Mouse (Mus musculus): ENCODE data around the gene Akap1. TPM values are rescaled to one million over a fixed set of nuclear protein-coding genes. Genes with fewer than 3 reads are reported as not detected.
A peak's percentile ranks its signal among the peaks of the same experiment; 100 is the strongest.

The Akap1 gene
- polyA plus RNA-seq, 1 experiment: 48.2 TPM

GRCm38 (mm10) chr11:88820742-88821576, 43.4 kb downstream of the Akap1 start:
- peaks cover 4% of the 10 kb centered on the region for H3K4me1 ChIP-seq (ENCODE audit: control insufficient read depth, insufficient read depth, low read length)
- TF ChIP-seq POLR2A (IDR thresholded peaks at IDR 0.05; ENCODE audit: insufficient read depth, low read length) (no peak), EP300 (IDR thresholded peaks at IDR 0.05; ENCODE audit: insufficient read depth, low read depth, low read length) (no peak), CTCF (IDR thresholded peaks at IDR 0.05; ENCODE audit: low read depth, low read length) (peak; percentile 9)
- H3K27ac ChIP-seq (ENCODE audit: insufficient read depth, low read length): no peak overlapping the region
- H3K4me3 ChIP-seq (ENCODE audit: low read depth, low read length): peak overlapping the region; percentile 20
- no peaks in the 10 kb centered on the region for H3K27me3 ChIP-seq (ENCODE audit: control insufficient read depth, insufficient read depth, low read length, poor library complexity, severe bottlenecking)
- H3K36me3 ChIP-seq (ENCODE audit: control insufficient read depth, insufficient read depth, low read length, poor library complexity, severe bottlenecking): no peaks in the 10 kb centered on the region
- no peaks in the 10 kb centered on the region for H3K9me3 ChIP-seq (replicated peaks; ENCODE audit: control insufficient read depth, insufficient read depth, low read length, poor library complexity, severe bottlenecking)
- 0 out of 2 replicates have a peak overlapping the region, but pooled peaks have one; percentile 8 for H3K9ac ChIP-seq (ENCODE audit: low read depth, poor library complexity, severe bottlenecking)

- Histone ChIP-seq H3K4me1 (ENCODE audit: control insufficient read depth, insufficient read depth, low read length) (peaks cover 4% of the 10 kb centered on the region), H3K36me3 (ENCODE audit: control insufficient read depth, insufficient read depth, low read length, poor library complexity, severe bottlenecking) (no peaks in the 10 kb centered on the region), H3K27ac (ENCODE audit: insufficient read depth, low read length) (peak overlapping the region; percentile 8; the same call in 1 of the 2 replicates), H3K27me3 (ENCODE audit: control insufficient read depth, insufficient read depth, low read length, poor library complexity, severe bottlenecking) (no peaks in the 10 kb centered on the region), H3K9ac (ENCODE audit: low read depth, poor library complexity, severe bottlenecking) (no peak overlapping the region), H3K4me3 (ENCODE audit: low read depth, low read length) (no peak overlapping the region), H3K9me3 (replicated peaks; ENCODE audit: control insufficient read depth, insufficient read depth, low read length, poor library complexity, severe bottlenecking) (no peaks in the 10 kb centered on the region)
- no peak for TF ChIP-seq POLR2A (IDR thresholded peaks at IDR 0.05; ENCODE audit: insufficient read depth, low read length)
- 0 out of 2 replicates have a peak, but pooled peaks have one; percentile 11 for TF ChIP-seq EP300 (IDR thresholded peaks at IDR 0.05; ENCODE audit: insufficient read depth, low read depth, low read length)
These were observed 44.1 kb downstream of the Akap1 start for GRCm38 (mm10) chr11:88820253-88820652.

- Histone ChIP-seq H3K4me1 (ENCODE audit: control insufficient read depth, insufficient read depth, low read length) (peaks cover 4% of the 10 kb centered on the region), H3K4me3 (ENCODE audit: low read depth, low read length) (no peak overlapping the region), H3K9me3 (replicated peaks; ENCODE audit: control insufficient read depth, insufficient read depth, low read length, poor library complexity, severe bottlenecking) (no peaks in the 10 kb centered on the region), H3K27me3 (ENCODE audit: control insufficient read depth, insufficient read depth, low read length, poor library complexity, severe bottlenecking) (no peaks in the 10 kb centered on the region), H3K27ac (ENCODE audit: insufficient read depth, low read length) (no peak overlapping the region), H3K36me3 (ENCODE audit: control insufficient read depth, insufficient read depth, low read length, poor library complexity, severe bottlenecking) (no peaks in the 10 kb centered on the region), H3K9ac (ENCODE audit: low read depth, poor library complexity, severe bottlenecking) (no peak overlapping the region)
- TF ChIP-seq POLR2A (IDR thresholded peaks at IDR 0.05; ENCODE audit: insufficient read depth, low read length) (no peak), EP300 (IDR thresholded peaks at IDR 0.05; ENCODE audit: insufficient read depth, low read depth, low read length) (no peak), CTCF (IDR thresholded peaks at IDR 0.05; ENCODE audit: low read depth, low read length) (no peak)
These were observed 47.3 kb downstream of the Akap1 start for GRCm38 (mm10) chr11:88817061-88817460.

- H3K9ac ChIP-seq (ENCODE audit: low read depth, poor library complexity, severe bottlenecking): no peak overlapping the region
- no peaks in the 10 kb centered on the region; the same call in 1 of the 2 replicates for H3K9me3 ChIP-seq (replicated peaks; ENCODE audit: control insufficient read depth, insufficient read depth, low read length, poor library complexity, severe bottlenecking)
- H3K4me3 ChIP-seq (ENCODE audit: low read depth, low read length): no peak overlapping the region
- H3K27ac ChIP-seq (ENCODE audit: insufficient read depth, low read length): no peak overlapping the region
- no peaks in the 10 kb centered on the region for H3K4me1 ChIP-seq (ENCODE audit: control insufficient read depth, insufficient read depth, low read length)
- no peak for TF ChIP-seq POLR2A (IDR thresholded peaks at IDR 0.05; ENCODE audit: insufficient read depth, low read length)
- TF ChIP-seq EP300 (IDR thresholded peaks at IDR 0.05; ENCODE audit: insufficient read depth, low read depth, low read length): no peak
- TF ChIP-seq CTCF (IDR thresholded peaks at IDR 0.05; ENCODE audit: low read depth, low read length): no peak
- H3K36me3 ChIP-seq (ENCODE audit: control insufficient read depth, insufficient read depth, low read length, poor library complexity, severe bottlenecking): no peaks in the 10 kb centered on the region
- H3K27me3 ChIP-seq (ENCODE audit: control insufficient read depth, insufficient read depth, low read length, poor library complexity, severe bottlenecking): no peaks in the 10 kb centered on the region
These were observed 61.0 kb downstream of the Akap1 start for GRCm38 (mm10) chr11:88803231-88804010.

- TF ChIP-seq CTCF (IDR thresholded peaks at IDR 0.05; ENCODE audit: low read depth, low read length) (no peak), POLR2A (IDR thresholded peaks at IDR 0.05; ENCODE audit: insufficient read depth, low read length) (no peak), EP300 (IDR thresholded peaks at IDR 0.05; ENCODE audit: insufficient read depth, low read depth, low read length) (no peak)
- Histone ChIP-seq H3K4me1 (ENCODE audit: control insufficient read depth, insufficient read depth, low read length) (no peaks in the 10 kb centered on the region), H3K9me3 (replicated peaks; ENCODE audit: control insufficient read depth, insufficient read depth, low read length, poor library complexity, severe bottlenecking) (no peaks in the 10 kb centered on the region), H3K36me3 (ENCODE audit: control insufficient read depth, insufficient read depth, low read length, poor library complexity, severe bottlenecking) (no peaks in the 10 kb centered on the region), H3K27me3 (ENCODE audit: control insufficient read depth, insufficient read depth, low read length, poor library complexity, severe bottlenecking) (no peaks in the 10 kb centered on the region), H3K9ac (ENCODE audit: low read depth, poor library complexity, severe bottlenecking) (no peak overlapping the region), H3K4me3 (ENCODE audit: low read depth, low read length) (no peak overlapping the region), H3K27ac (ENCODE audit: insufficient read depth, low read length) (no peak overlapping the region)
These were observed 68.2 kb downstream of the Akap1 start for GRCm38 (mm10) chr11:88796207-88796606.
